Mouse (Mus musculus): Measurements from ENCODE around the gene Mical1.

Mical1 gene

GRCm38 (mm10) chr10:41523386-41523785 lies 47.3 kb downstream of the Mical1 start:
- no peak for DNase-seq

GRCm38 (mm10) chr10:41525696-41526095 lies 49.6 kb downstream of the Mical1 start:
- no peak for DNase-seq

GRCm38 (mm10) chr10:41529972-41530371 lies 53.9 kb downstream of the Mical1 start:
- no peak for DNase-seq

GRCm38 (mm10) chr10:41535991-41536390 lies 59.9 kb downstream of the Mical1 start:
- DNase-seq: no peak

Measured in kidney, postnatal 4 days (tissue).